Mouse (Mus musculus): Measurements from ENCODE around the gene Tmem239.

DNA sequence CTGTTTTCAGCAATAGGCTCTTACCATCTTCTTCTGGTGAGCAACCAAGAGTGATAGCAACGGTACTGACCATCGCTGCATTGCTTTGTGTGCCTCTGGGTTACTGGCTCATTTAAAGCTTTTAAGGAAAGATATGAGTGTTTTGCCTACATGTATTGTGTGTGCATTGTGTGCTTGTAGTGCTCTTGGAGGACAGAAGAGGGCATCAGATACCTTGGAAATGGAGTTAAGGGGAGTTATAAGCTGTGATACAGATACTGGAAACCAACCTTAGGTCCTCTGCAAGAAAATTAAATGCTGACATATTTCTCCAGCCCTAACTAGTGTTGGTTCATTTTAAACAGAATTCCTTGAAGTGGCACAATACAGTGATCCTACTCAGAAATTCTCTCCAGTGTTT is 17.5 kb upstream of the Tmem239 start:
- no peak for TF ChIP-seq POLR2A (IDR thresholded peaks at IDR 0.05; ENCODE audit: control insufficient read depth, low read depth, low read length)
- TF ChIP-seq CTCF (IDR thresholded peaks at IDR 0.05; ENCODE audit: control insufficient read depth, insufficient read depth, insufficient replicate concordance, low read depth, low read length), result no peak

All from testis, adult 2 months (tissue).